Mouse (Mus musculus): ENCODE results near the gene Fam118b. TPM values are rescaled to one million over a fixed set of nuclear protein-coding genes. Genes with fewer than 3 reads are reported as not detected.

Gene Fam118b
- polyA plus RNA-seq (2014; fragmentation: Nextera tagmentation; extraction: Ambion mirVana), result 55.5 and 55.9 TPM in 2 replicates

GRCm38 (mm10) chr9:35267146-35267975, at the start of gene Fam118b, which contains the start of gene Rpusd4:
TSS of gene Fam118b (minus strand) at chr9:35267805.
TSS of gene Rpusd4 (plus strand) at chr9:35267865.
- peak; percentile 89 for DNase-seq (ENCODE audit: low spot score)

GRCm38 (mm10) chr9:35316771-35317211, 49.2 kb upstream of the Fam118b start:
- Histone ChIP-seq H3K4me3 (replicated peaks; ENCODE audit: low read length) (no peak overlapping the region), H3K27me3 (ENCODE audit: control insufficient read depth, insufficient read depth, low read length) (peaks cover 27% of the 10 kb centered on the region), H3K27ac (no peak overlapping the region), H3K4me2 (replicated peaks) (no peak overlapping the region), H3K9me3 (ENCODE audit: control insufficient read depth, low read length) (no peaks in the 10 kb centered on the region), H3K9ac (no peak overlapping the region), H3K4me1 (replicated peaks; ENCODE audit: control insufficient read depth, insufficient read depth, low read length) (peaks cover 9% of the 10 kb centered on the region; the same call in 1 of the 2 replicates), H3K36me3 (replicated peaks; ENCODE audit: control insufficient read depth, insufficient read depth) (no peaks in the 10 kb centered on the region)
- WGBS, result 43% methylated on average over 3 of the region's 3 CpGs
- no peak for ATAC-seq (ENCODE audit: low FRiP score)
- DNase-seq (ENCODE audit: low spot score), result no peak

More at GRCm38 (mm10) chr9:35267146-35267975, at the start of gene Fam118b, which contains the start of gene Rpusd4:
- Histone ChIP-seq H3K27me3 (ENCODE audit: control insufficient read depth, insufficient read depth, low read length) (no peaks in the 10 kb centered on the region), H3K9me3 (ENCODE audit: control insufficient read depth, low read length) (no peaks in the 10 kb centered on the region), H3K4me3 (replicated peaks; ENCODE audit: low read length) (peak within 1 kb of the TSS; percentile 77), H3K4me2 (replicated peaks) (peak within 1 kb of the TSS; percentile 61), H3K4me1 (replicated peaks; ENCODE audit: control insufficient read depth, insufficient read depth, low read length) (peaks cover 19% of the 10 kb centered on the region; the same call in 1 of the 2 replicates), H3K9ac (peak within 1 kb of the TSS; percentile 79), H3K36me3 (replicated peaks; ENCODE audit: control insufficient read depth, insufficient read depth) (peaks cover 7% of the 10 kb centered on the region), H3K27ac (peak within 1 kb of the TSS; percentile 87)
- peak; percentile 96 for ATAC-seq (ENCODE audit: low FRiP score)
- under 1% methylated on average over 57 of the region's 62 CpGs for WGBS

- no peaks in the 10 kb centered on the region for H3K9me3 ChIP-seq (ENCODE audit: control insufficient read depth, low read length)
- no peak for ATAC-seq (ENCODE audit: low FRiP score)
- 53% methylated on average over 1 of the region's 1 CpGs for WGBS
- no peak overlapping the region for H3K27ac ChIP-seq
- H3K4me3 ChIP-seq (replicated peaks; ENCODE audit: low read length), result no peak overlapping the region
- H3K27me3 ChIP-seq (ENCODE audit: control insufficient read depth, insufficient read depth, low read length), result peaks cover 18% of the 10 kb centered on the region; the same call in 1 of the 2 replicates
- no peak overlapping the region for H3K4me2 ChIP-seq (replicated peaks)
- no peaks in the 10 kb centered on the region for H3K36me3 ChIP-seq (replicated peaks; ENCODE audit: control insufficient read depth, insufficient read depth)
- H3K4me1 ChIP-seq (replicated peaks; ENCODE audit: control insufficient read depth, insufficient read depth, low read length), result peaks cover 9% of the 10 kb centered on the region; the same call in 1 of the 2 replicates
- DNase-seq (ENCODE audit: low spot score), result no peak
- H3K9ac ChIP-seq, result no peak overlapping the region
Observed at GRCm38 (mm10) chr9:35314254-35314653, 46.6 kb upstream of the Fam118b start.

GRCm38 (mm10) chr9:35313601-35314000, 46.0 kb upstream of the Fam118b start:
- ATAC-seq (ENCODE audit: low FRiP score), result no peak
- no peaks in the 10 kb centered on the region for H3K9me3 ChIP-seq (ENCODE audit: control insufficient read depth, low read length)
- H3K36me3 ChIP-seq (replicated peaks; ENCODE audit: control insufficient read depth, insufficient read depth), result no peaks in the 10 kb centered on the region
- no peak overlapping the region for H3K9ac ChIP-seq
- H3K4me1 ChIP-seq (replicated peaks; ENCODE audit: control insufficient read depth, insufficient read depth, low read length), result peaks cover 9% of the 10 kb centered on the region; the same call in 1 of the 2 replicates
- H3K27me3 ChIP-seq (ENCODE audit: control insufficient read depth, insufficient read depth, low read length), result peaks cover 18% of the 10 kb centered on the region; the same call in 1 of the 2 replicates
- H3K27ac ChIP-seq, result no peak overlapping the region
- no peak for DNase-seq (ENCODE audit: low spot score)
- 34% methylated on average over 4 of the region's 4 CpGs for WGBS
- no peak overlapping the region for H3K4me2 ChIP-seq (replicated peaks)
- H3K4me3 ChIP-seq (replicated peaks; ENCODE audit: low read length), result no peak overlapping the region

- ATAC-seq (ENCODE audit: low FRiP score) (no peak), DNase-seq (ENCODE audit: low spot score) (no peak)
- H3K36me3 ChIP-seq (replicated peaks; ENCODE audit: control insufficient read depth, insufficient read depth), result no peaks in the 10 kb centered on the region
- H3K27ac ChIP-seq, result no peak overlapping the region
- peaks cover 2% of the 10 kb centered on the region; the same call in 1 of the 2 replicates for H3K4me1 ChIP-seq (replicated peaks; ENCODE audit: control insufficient read depth, insufficient read depth, low read length)
- no peak overlapping the region for H3K4me3 ChIP-seq (replicated peaks; ENCODE audit: low read length)
- no peak overlapping the region for H3K4me2 ChIP-seq (replicated peaks)
- H3K9me3 ChIP-seq (ENCODE audit: control insufficient read depth, low read length), result no peaks in the 10 kb centered on the region
- H3K9ac ChIP-seq, result no peak overlapping the region
- peaks cover 15% of the 10 kb centered on the region; the same call in 1 of the 2 replicates for H3K27me3 ChIP-seq (ENCODE audit: control insufficient read depth, insufficient read depth, low read length)
- 69% methylated on average over 3 of the region's 3 CpGs for WGBS
Observed at GRCm38 (mm10) chr9:35312516-35312915, 44.9 kb upstream of the Fam118b start.

GRCm38 (mm10) chr9:35310377-35310776, 42.8 kb upstream of the Fam118b start:
- WGBS, result 85% methylated on average over 6 of the region's 6 CpGs
- no peaks in the 10 kb centered on the region for H3K9me3 ChIP-seq (ENCODE audit: control insufficient read depth, low read length)
- peaks cover 10% of the 10 kb centered on the region; the same call in 1 of the 2 replicates for H3K27me3 ChIP-seq (ENCODE audit: control insufficient read depth, insufficient read depth, low read length)
- no peak overlapping the region for H3K27ac ChIP-seq
- no peak overlapping the region for H3K9ac ChIP-seq
- no peaks in the 10 kb centered on the region for H3K36me3 ChIP-seq (replicated peaks; ENCODE audit: control insufficient read depth, insufficient read depth)
- DNase-seq (ENCODE audit: low spot score) (no peak), ATAC-seq (ENCODE audit: low FRiP score) (no peak)
- no peaks in the 10 kb centered on the region for H3K4me1 ChIP-seq (replicated peaks; ENCODE audit: control insufficient read depth, insufficient read depth, low read length)
- no peak overlapping the region for H3K4me2 ChIP-seq (replicated peaks)
- H3K4me3 ChIP-seq (replicated peaks; ENCODE audit: low read length), result no peak overlapping the region

- H3K9me3 ChIP-seq (ENCODE audit: control insufficient read depth, low read length), result no peaks in the 10 kb centered on the region
- H3K4me1 ChIP-seq (replicated peaks; ENCODE audit: control insufficient read depth, insufficient read depth, low read length), result no peaks in the 10 kb centered on the region
- DNase-seq (ENCODE audit: low spot score) (no peak), ATAC-seq (ENCODE audit: low FRiP score) (no peak)
- H3K27ac ChIP-seq, result no peak overlapping the region
- no peak overlapping the region for H3K9ac ChIP-seq
- H3K27me3 ChIP-seq (ENCODE audit: control insufficient read depth, insufficient read depth, low read length), result 0 out of 2 replicates have a peak, but pooled peaks cover 4% of the 10 kb centered on the region
- WGBS, result 86% methylated on average over 7 of the region's 7 CpGs
- no peak overlapping the region for H3K4me2 ChIP-seq (replicated peaks)
- H3K4me3 ChIP-seq (replicated peaks; ENCODE audit: low read length), result no peak overlapping the region
- H3K36me3 ChIP-seq (replicated peaks; ENCODE audit: control insufficient read depth, insufficient read depth), result no peaks in the 10 kb centered on the region
Observed at GRCm38 (mm10) chr9:35307461-35307860, 39.9 kb upstream of the Fam118b start.

GRCm38 (mm10) chr9:35302172-35302571, 34.6 kb upstream of the Fam118b start:
- DNase-seq (ENCODE audit: low spot score), result no peak
- H3K27ac ChIP-seq, result no peak overlapping the region
- H3K36me3 ChIP-seq (replicated peaks; ENCODE audit: control insufficient read depth, insufficient read depth), result no peaks in the 10 kb centered on the region
- H3K9ac ChIP-seq, result no peak overlapping the region
- no peak for ATAC-seq (ENCODE audit: low FRiP score)
- H3K4me2 ChIP-seq (replicated peaks), result no peak overlapping the region
- H3K4me3 ChIP-seq (replicated peaks; ENCODE audit: low read length), result no peak overlapping the region
- no peaks in the 10 kb centered on the region for H3K4me1 ChIP-seq (replicated peaks; ENCODE audit: control insufficient read depth, insufficient read depth, low read length)
- H3K9me3 ChIP-seq (ENCODE audit: control insufficient read depth, low read length), result no peaks in the 10 kb centered on the region
- 96% methylated on average over 3 of the region's 3 CpGs for WGBS
- no peaks in the 10 kb centered on the region; the same call in 1 of the 2 replicates for H3K27me3 ChIP-seq (ENCODE audit: control insufficient read depth, insufficient read depth, low read length)

- ATAC-seq (ENCODE audit: low FRiP score) (no peak), DNase-seq (ENCODE audit: low spot score) (no peak)
- peaks cover 10% of the 10 kb centered on the region; the same call in 1 of the 2 replicates for H3K27me3 ChIP-seq (ENCODE audit: control insufficient read depth, insufficient read depth, low read length)
- no peak overlapping the region for H3K4me2 ChIP-seq (replicated peaks)
- H3K4me1 ChIP-seq (replicated peaks; ENCODE audit: control insufficient read depth, insufficient read depth, low read length), result no peaks in the 10 kb centered on the region
- no peak overlapping the region for H3K9ac ChIP-seq
- no peak overlapping the region for H3K27ac ChIP-seq
- no peak overlapping the region for H3K4me3 ChIP-seq (replicated peaks; ENCODE audit: low read length)
- H3K9me3 ChIP-seq (ENCODE audit: control insufficient read depth, low read length), result 0 out of 2 replicates have a peak, but pooled peaks cover 3% of the 10 kb centered on the region
- H3K36me3 ChIP-seq (replicated peaks; ENCODE audit: control insufficient read depth, insufficient read depth), result no peaks in the 10 kb centered on the region
Observed at GRCm38 (mm10) chr9:35297791-35298190, 30.2 kb upstream of the Fam118b start.

Measured in hindbrain, embryonic 14.5 days (tissue).